Mouse (Mus musculus): ENCODE data around the gene Fbxl15.

- TF ChIP-seq POLR2A (IDR thresholded peaks at IDR 0.05; ENCODE audit: insufficient read depth, low read depth, low read length) (no peak), CTCF (IDR thresholded peaks at IDR 0.05; ENCODE audit: insufficient read depth, low read depth, low read length) (no peak)
Measured at GRCm38 (mm10) chr19:46307781-46308180, 20.2 kb upstream of the Fbxl15 start.

Data from olfactory bulb, adult 2 months (tissue).